Mouse (Mus musculus) erythroblast, embryonic 14.5 days (primary cell): Measurements from ENCODE around the gene Arl9. TPM values are rescaled to one million over a fixed set of nuclear protein-coding genes. Genes with fewer than 3 reads are reported as not detected.

Source experiments
- H3K27me3 ChIP-seq: 2 replicates; pipeline ENCODE4 v1.6.1; 2012; ENCODE audit warnings: inconsistent platforms; ENCODE audit not compliant: control insufficient read depth
- H3K36me3 ChIP-seq: 2 replicates; pipeline ENCODE4 v1.6.1; 2012; ENCODE audit warnings: mild to moderate bottlenecking, inconsistent platforms; ENCODE audit not compliant: control insufficient read depth
- H3K4me1 ChIP-seq: 2 replicates; pipeline ENCODE4 v1.6.1; 2012; ENCODE audit warnings: inconsistent platforms; ENCODE audit not compliant: control insufficient read depth
- H3K4me3 ChIP-seq: replicated peaks from 2 replicates; pipeline ENCODE3; 2012; ENCODE audit warnings: moderate library complexity, mild to moderate bottlenecking, inconsistent platforms
- H3K9me3 ChIP-seq: 2 replicates; pipeline ENCODE4 v1.6.1; 2012; ENCODE audit warnings: low read length, inconsistent platforms, mixed read lengths; ENCODE audit not compliant: control insufficient read depth
- GATA1 ChIP-seq: IDR thresholded peaks from 2 replicates; pipeline ENCODE4 v1.6.1; 2012; ENCODE audit warnings: low read length, inconsistent platforms, mixed read lengths
- TAL1 ChIP-seq: IDR thresholded peaks from 3 replicates; pipeline ENCODE4 v1.6.1; 2012; ENCODE audit warnings: low read length, inconsistent platforms, mixed read lengths
- polyA plus RNA-seq: library from polyadenylated mRNA; stranded (reverse); fragments of >175 nt; gene quantifications from 2 replicates; pipeline ENCODE4 v1.2.3, GENCODE M21; 2012

Arl9 gene
- polyA plus RNA-seq, 1 experiment = not detected

DNA sequence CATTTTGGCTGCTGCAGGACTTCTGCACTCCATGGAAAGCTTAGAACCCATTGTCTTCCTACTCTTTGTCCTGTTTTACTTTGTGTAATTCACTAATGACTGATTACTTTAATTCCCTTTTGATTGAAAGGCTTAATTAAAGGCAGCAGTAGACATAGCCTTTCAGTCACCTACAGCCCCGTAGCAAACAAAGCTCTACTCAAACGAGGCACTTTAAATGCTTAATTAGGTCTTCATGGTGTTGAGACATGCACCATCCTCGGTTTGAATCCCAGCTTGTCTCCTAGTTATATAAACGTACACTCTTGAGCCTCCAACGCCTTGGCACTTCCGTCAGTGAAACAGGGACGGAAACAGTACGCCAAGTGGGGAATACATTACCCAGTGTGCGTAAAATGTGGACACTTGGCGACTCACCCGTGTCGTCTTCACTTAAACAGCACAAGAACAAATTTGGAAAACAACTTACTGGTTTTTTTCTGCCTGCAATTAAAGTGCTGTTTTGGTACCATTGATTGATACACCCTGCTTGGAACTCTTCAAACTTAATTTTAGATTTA lies 53.1 kb downstream of the Arl9 start:
- Histone ChIP-seq H3K9me3 (no peaks in the 10 kb centered on the region), H3K4me3 (no peak overlapping the region), H3K4me1 (peaks cover 2% of the 10 kb centered on the region), H3K27me3 (no peaks in the 10 kb centered on the region; the same call in 1 of the 2 replicates), H3K36me3 (no peaks in the 10 kb centered on the region)
- TF ChIP-seq TAL1 (no peak), GATA1 (no peak)

Other genes with a start within 250 kb of the Arl9 start
- 0.01 and 0.08 TPM in 2 replicates for gene Aasdh, start 98.5 kb upstream of the Arl9 start, polyA plus RNA-seq
- 5.0 and 5.7 TPM in 2 replicates for gene Paics, start 52.7 kb upstream of the Arl9 start, polyA plus RNA-seq
- gene Ppat, start 52.5 kb upstream of the Arl9 start, polyA plus RNA-seq = 0.37 and 0.49 TPM in 2 replicates
- 3.4 and 8.2 TPM in 2 replicates for gene Srp72, start 29.4 kb upstream of the Arl9 start, polyA plus RNA-seq
- 0.03 TPM in 1 of 2 replicates, not detected in the other for gene Thegl, start 12.0 kb downstream of the Arl9 start, polyA plus RNA-seq
- 0.51 and 0.78 TPM in 2 replicates for gene Hopx, start 111.1 kb downstream of the Arl9 start, polyA plus RNA-seq
- gene Spink2, start 207.4 kb downstream of the Arl9 start, polyA plus RNA-seq = not detected in 2 replicates